Mouse (Mus musculus) CH12.LX (cell line): Measurements from ENCODE around the gene Sf3a1.

ENCODE experiments used
- CHD2 ChIP-seq: IDR thresholded peaks from 2 replicates; pipeline ENCODE4 v1.6.1; 2011; ENCODE audit warnings: low read length, improper control_type of control experiment
- CTCF ChIP-seq, 2 experiments: IDR thresholded peaks in 1 of 2; conservative IDR thresholded peaks in 1 of 2; 2 replicates each; pipeline ENCODE4 v1.5.1; 2011 to 2012; ENCODE audit warnings: low read depth in 2 of 2, low read length in 2 of 2, improper control_type of control experiment in 1 of 2, inconsistent platforms in 1 of 2, mild to moderate bottlenecking in 1 of 2, moderate library complexity in 1 of 2
- EP300 ChIP-seq: IDR thresholded peaks from 2 replicates; pipeline ENCODE4 v1.6.1; 2011; ENCODE audit warnings: low read length, improper control_type of control experiment
- GABPA ChIP-seq: IDR thresholded peaks from 2 replicates; pipeline ENCODE4 v1.6.1; 2012; ENCODE audit warnings: low read depth, low read length, improper control_type of control experiment, inconsistent platforms; ENCODE audit not compliant: insufficient replicate concordance
- JUND ChIP-seq: conservative IDR thresholded peaks from 2 replicates; pipeline ENCODE4 v1.6.1; 2011; ENCODE audit warnings: low read depth, low read length, improper control_type of control experiment
- KAT2A ChIP-seq: IDR thresholded peaks from 2 replicates; pipeline ENCODE4 v1.6.1; 2012; ENCODE audit warnings: low read length, improper control_type of control experiment, inconsistent platforms; ENCODE audit not compliant: insufficient replicate concordance
- MAFK ChIP-seq: IDR thresholded peaks from 2 replicates; pipeline ENCODE4 v1.6.1; 2011; ENCODE audit warnings: low read length, improper control_type of control experiment; ENCODE audit not compliant: insufficient replicate concordance
- MAX ChIP-seq: IDR thresholded peaks from 2 replicates; pipeline ENCODE4 v1.6.1; 2011; ENCODE audit warnings: low read length, improper control_type of control experiment
- POLR2A ChIP-seq: IDR thresholded peaks from 2 replicates; pipeline ENCODE4 v1.6.1; 2011; ENCODE audit warnings: low read depth, mild to moderate bottlenecking, improper control_type of control experiment, low read length
- RAD21 ChIP-seq: IDR thresholded peaks from 2 replicates; pipeline ENCODE4 v1.6.1; 2011; ENCODE audit warnings: low read depth, mild to moderate bottlenecking, low read length, improper control_type of control experiment, moderate library complexity
- ZNF384 ChIP-seq: IDR thresholded peaks from 2 replicates; pipeline ENCODE4 v1.6.1; 2012; ENCODE audit warnings: low read depth, low read length, improper control_type of control experiment, inconsistent platforms

DNA sequence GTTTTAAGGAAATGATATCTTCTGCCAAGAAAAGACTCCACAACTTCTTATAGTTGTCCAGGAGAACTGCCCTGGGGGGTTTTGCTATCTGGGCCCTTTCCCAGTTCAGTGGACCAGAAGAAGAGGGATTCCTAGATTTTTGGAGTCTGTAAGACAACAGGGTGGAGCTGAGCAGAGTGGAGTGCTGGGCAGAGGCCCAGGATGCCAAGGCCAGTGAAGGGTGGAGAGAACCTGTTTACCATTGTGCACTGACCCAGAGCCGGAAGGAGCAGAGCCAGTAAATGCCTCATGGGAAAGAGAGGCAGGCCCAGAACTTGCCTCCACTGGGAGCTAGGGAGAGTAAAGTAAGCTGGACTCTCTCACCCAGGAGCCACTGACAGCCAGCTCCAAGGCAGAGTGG lies 37.5 kb downstream of the Sf3a1 start:
- TF ChIP-seq JUND: no peak
- no peak for TF ChIP-seq CTCF (conservative IDR thresholded peaks at IDR 0.05 in 1 of 2, IDR thresholded peaks at IDR 0.05 in 1 of 2; ENCODE audit: low read depth in 2 of 2, low read length in 2 of 2)
- no peak for TF ChIP-seq EP300
- TF ChIP-seq ZNF384: no peak
- no peak for TF ChIP-seq MAX
- TF ChIP-seq POLR2A: no peak
- no peak for TF ChIP-seq MAFK
- no peak for TF ChIP-seq CHD2
- TF ChIP-seq RAD21: no peak
- no peak for TF ChIP-seq KAT2A
- TF ChIP-seq GABPA: no peak
